Mouse (Mus musculus) activated CD4-positive, CD25-positive, alpha-beta regulatory T cell, adult 4 months (primary cell): ENCODE results near the gene Siah2. TPM values are rescaled to one million over a fixed set of nuclear protein-coding genes. Genes with fewer than 3 reads are reported as not detected.

Source experiments
- ATAC-seq: one replicate; pipeline ENCODE4 v1.8.0; 2017
- polyA plus RNA-seq, 2 experiments: library from polyadenylated mRNA; unstranded; fragments of 100-300 nt; shearing (Covaris generic); gene quantifications; one replicate each; pipeline ENCODE4 v1.2.1; 2017

Siah2 gene
- polyA plus RNA-seq, 2 experiments from 2014 or later: 0.99 to 1.6 TPM

DNA sequence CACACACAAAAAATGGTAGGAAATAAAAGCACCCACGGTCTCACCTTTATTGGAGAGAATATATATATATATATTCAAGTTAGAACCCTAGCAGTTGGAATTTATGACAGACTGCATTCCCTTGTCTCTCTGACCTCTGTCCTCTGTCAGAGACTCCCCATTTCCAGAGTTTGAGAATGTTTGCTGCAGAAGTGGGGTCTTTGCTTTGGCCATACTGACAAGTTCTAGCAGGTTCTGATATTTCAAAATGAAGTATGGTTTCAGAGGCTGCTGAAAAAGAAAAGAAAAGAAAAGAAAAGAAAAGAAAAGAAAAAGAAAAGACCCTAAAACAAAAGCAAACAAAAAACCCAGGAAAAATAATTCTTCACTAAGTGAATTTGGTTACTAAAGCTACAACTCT lies 2.8 kb upstream of the Siah2 start:
- ATAC-seq: no peak

DNA sequence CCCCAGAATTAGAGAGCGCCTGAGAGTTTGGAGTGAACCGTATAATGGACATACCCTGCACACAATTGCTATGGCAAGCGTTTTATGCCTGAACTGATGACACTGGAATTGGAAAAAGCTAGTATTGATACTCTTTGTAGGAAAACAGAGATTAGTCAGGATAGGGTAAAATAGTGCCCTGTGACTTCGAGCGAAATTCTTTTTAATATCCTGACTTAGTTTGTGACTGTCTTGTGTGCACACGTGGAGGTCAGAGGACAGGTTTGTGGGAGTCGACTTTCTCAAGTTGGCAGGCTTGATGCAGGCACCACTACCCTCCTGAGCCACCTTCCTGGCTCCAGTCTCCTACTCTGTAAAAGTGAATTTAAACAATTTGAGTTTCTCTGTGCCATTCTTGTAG lies 1.1 kb upstream of the Siah2 start:
- no peak for ATAC-seq

DNA sequence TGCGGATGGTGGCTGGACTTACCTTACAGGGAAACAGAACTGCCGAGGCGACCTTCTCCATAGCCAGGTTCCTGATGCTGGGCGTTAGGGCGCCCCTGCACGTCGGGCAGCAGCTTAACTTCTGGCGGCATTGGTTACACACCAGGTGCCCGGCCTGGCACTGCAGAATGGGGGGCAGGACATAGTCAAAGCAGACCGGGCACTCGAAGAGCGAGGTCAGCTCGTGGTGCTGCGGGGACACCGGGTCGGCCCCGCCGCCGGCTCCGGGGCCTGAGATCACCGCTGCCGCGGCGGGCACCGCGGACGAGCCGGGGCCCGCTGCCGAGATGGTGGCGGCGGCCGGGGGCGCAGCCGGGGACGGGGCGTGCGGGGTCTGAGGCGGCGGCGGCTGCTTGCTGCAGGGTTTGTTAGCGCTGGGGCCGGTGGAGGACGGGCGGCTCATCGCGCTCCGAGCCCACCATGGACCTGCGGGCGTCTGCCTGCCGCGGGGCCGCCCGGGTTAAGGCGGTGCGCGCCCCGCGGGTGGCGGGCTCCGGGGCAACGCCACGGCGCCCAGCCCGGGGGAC lies 743 bp downstream of the Siah2 start:
- peak; percentile 3 for ATAC-seq

DNA sequence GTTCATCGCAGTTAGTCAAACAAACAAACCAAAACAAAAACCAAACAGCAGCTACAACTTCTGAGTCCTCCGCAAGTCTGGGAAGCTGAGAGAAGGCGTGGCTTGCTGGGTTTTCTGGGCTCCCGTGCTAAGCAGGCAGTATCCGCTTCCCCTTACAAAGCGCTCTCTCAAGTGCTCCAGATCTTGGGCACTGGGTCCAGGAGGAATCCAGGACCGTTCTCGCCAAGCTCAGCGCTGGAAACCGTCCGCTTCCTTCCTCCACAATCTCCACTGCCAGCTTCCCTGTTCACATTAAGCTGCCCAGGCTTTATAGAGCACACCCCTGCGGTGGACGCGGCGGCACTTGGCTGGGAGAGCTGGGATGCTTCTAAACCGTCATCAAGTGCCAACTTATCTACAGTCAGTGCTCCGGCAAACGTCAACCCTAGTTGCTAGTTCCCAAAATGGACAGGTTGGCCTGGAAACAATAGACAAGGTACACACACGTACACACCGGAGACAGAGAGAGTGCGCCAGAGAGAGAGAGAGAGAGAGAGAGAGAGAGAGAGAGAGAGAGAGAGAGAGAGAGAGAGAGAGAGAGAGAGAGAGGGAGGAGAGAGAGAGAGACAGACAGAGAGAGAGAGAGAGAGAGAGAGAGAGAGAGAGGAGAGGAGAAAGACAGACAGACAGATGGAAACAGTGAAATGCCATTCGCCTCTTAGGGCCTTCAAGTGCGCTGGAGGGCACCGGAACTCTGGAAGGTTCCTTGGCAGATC lies 1.4 kb downstream of the Siah2 start:
- peak; percentile 38 for ATAC-seq

DNA sequence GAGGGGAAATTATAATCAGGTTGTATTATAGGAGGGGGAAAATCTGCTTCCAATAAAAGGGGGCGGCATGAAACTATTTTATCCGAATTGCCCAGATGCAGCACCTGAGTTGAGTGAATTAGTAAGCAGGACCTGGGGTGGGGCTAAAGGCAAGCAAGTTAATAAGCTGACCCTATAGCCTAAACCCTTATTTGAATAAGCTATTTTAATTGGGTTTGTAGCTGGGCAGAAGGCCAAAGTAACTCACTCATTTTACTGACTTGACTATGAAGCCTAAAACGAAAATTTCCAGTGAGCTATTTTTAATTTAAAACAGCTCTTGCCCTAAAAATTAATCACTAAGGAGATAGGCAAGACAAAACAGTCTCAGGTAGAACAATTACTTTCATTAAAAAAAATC lies 2.5 kb downstream of the Siah2 start:
- ATAC-seq: no peak

DNA sequence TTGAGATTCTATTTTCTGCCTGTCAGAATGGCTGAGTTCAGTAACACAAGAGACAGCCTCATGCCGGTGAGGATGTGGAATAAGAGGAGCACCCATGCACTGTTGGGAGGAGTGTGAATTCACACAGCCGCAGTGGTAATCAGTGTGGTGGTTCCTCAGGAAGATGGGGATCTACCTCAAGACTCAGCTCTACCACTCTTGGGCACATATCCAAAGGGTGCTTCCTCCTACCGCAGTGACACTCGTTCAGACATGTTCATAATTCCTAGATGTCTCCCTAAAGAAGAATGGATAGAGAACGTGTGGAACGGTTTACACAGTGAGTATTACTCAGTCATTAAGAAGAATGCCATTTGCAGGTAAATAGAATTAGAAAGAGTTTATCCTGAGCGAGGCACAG lies 3.1 kb downstream of the Siah2 start:
- no peak for ATAC-seq

DNA sequence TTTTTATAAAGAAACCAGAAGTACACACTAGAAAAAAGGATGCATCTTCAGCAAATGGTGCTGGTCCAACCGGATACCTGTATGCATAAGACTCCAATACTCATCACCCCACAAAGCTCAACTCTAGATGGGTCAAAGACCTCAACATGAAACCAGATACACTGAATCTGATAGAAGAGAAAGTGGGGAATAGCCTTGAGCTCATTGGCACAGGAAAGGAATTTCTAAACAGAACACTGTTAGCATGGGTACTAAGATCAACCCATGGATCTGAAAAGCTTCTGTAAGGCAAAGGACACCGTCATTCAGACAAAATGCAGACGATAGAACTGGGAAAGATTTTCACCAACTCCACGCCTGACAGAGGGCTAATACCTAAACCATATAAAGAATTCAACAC lies 3.6 kb downstream of the Siah2 start:
- no peak for ATAC-seq

DNA sequence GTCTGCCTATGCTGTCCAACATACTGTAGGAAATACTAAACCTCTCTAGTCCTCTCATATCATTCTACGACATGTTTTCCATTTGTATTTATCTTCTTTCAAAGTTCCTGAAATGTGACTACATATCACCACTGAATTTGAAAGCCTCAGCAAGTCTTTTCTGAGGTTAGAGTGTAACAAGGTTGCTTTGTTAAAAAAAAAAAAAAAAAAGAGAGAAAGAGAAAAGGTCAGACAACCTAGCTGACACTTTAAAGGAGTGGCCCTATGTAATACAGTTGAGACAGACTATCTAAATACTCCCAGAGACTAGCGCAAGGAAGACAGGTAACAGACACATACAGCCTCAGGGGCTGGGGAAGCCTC lies 5.3 kb downstream of the Siah2 start:
- no peak for ATAC-seq

DNA sequence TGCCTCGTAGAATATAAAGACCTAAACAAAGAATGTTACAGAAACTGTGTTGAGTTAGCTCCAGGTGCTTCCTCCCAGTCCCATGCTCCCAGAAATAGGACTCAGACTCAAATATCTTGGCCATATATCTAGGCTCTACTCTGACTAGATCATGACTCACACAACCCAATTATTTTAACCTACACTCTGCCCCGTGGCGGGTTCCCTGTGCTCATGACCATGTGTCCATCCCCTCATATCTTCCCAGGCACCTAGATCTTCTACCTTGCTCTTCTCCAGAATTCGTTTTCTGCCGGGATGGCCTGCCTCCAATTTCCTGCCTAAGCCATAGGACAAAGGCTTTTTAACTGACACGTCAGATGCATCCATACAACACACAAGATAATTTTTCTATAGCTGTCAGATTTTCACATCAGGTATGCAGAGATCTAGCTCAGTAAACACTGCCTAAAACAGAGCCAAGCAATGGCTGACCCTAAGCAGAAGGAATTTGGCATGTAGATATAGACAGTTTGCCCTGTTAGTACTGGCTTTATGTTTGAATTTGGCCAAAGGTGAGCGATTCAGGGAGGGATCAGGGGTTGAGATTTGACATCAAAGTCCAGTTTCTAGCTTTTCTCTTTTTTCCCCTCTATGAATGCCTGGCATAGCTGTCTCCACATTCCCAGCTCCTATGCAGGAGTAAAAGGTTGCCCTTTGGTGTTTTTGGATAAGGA lies 5.8 kb downstream of the Siah2 start:
- no peak for ATAC-seq

DNA sequence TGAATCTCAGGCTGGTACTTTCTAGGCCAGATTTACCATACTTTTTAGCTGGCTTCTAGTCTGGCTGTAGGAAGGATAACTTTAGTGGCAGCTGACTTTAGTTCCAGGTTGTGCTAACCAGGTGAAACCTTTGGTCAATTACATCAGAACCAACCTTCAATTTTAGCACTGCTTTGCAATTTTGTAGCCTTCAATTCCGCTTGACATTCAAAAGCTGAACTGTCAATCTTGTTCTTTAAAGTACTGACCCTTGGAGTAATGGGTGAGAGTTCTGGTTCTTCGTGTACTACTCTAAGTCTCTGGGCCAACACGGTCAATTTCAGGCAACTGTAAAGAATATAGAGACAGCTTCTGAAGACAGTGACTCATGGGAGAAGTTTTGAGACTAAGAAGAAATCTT lies 6.8 kb downstream of the Siah2 start:
- ATAC-seq: no peak

DNA sequence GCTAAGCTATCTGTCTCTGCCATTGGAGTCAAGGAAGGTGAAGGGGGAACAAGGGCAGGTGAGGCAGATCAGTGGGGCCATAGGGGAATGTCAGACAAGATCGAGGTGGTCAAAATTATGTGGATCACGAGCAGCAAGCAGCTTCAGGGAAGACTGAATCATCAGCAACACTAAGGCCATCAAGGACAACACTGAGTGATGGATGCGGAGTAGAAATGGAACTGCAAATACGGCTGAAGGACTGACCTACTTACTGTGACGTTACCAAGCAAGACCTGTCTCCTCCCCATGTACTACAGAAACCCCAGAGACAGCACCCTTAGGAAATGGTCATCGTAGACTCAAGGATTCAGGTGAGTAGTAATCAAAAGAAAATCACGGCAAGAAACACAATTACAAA lies 8.9 kb downstream of the Siah2 start:
- ATAC-seq: no peak

DNA sequence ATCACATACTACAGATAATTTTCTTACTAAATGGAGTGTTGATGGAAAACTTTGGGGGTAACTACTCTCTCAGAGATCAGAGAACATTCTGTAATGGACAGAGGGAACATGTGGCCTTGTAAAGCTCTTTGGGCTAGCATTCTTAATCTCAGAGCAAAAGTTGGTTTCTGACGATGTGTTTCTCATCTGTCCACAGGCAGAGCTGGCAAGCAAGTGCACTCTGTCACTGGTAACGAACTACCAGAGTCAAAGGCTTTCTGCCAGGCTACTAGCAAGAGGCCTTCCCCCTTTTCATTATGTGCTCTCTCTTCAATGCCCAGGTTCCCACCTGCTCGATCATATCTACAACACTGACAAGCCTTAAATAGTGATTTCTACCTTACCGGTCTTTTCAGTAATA lies 9.9 kb downstream of the Siah2 start:
- no peak for ATAC-seq

DNA sequence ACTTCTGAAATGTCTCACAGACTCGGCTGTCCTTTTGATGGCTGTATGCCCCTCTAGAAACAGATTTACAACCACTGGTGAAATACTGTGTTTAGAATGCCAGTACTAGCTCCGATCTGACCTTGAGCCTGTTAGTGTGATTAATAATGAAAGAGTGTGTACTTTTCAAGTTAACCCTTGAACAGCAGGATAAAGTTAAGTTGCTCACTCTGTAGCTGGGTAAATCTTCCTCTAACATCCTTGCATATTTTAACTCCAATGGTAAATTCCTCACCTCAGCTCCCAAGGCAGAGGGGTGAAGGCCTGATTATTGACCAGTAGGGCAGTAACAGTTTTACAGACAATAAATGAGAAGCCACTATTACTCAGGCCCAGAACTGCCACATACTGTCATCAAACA lies 10.4 kb downstream of the Siah2 start:
- no peak for ATAC-seq

DNA sequence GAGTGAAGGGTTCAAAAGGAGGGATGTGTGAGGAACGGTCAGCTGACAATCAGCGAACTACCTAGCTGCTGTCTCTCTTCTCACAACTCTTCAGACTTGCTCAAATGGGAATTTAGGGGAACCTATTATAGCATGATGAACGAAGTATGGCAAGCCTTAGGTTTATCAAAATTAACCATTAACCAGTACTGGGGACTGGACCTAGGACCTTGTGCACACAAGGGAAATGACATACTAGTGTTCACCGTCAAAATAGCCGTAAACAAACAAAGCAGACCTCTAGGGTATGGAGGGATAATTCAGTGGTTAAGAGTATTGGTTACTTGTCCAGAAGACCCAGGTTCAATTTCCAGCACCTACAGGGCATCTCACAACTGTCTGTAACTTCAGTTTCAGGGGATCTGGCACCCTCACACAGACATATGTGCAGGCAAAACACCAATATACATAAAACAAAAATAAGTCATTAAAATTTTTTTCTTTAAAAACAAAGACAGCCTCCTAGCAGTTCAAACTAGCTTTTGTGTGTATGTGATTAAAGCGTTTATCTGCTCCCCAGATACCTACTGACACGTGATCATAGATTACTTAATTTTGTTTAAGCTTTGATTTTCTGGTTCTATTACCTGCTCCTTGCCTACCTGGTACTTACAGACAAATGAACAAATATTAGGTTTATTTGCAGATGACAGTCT lies 11.1 kb downstream of the Siah2 start:
- ATAC-seq: no peak

DNA sequence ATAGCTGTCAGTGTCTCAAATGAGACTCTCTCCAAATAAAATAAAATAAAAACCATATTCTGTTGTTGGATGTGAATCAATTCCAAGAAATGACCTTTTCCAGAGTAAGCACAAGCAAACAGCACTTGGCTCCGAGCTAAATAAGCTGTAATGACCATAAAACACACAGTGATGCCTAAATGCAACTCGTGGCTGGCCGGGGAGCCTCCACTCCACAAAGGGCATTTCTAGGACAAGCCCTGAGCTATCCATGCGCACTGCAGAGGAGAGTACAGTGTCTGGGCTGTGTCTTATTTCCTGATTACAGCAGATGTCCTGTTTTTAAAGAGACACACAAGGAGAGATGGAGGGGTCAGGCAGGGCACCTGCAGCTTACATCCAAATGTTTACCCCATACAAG lies 12.2 kb downstream of the Siah2 start:
- ATAC-seq: no peak

DNA sequence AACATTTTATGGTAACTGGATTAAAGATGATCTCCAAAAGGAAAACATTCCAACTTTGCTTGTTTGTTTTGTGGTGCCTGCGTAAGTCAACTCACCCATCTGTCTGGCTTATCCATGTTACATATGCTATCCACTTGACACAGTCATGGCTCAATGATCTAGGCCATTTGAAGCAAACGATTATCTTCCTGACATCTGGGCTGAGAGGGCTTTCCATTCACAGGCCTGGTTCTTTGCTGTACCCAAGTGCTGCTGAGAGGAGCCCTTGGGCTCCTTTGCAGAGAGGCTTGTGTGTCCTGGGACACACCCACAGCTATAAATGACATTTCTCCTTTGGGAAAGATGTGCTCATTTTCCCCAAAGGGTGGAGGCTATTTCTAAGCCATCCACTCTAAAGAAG lies 13.3 kb downstream of the Siah2 start:
- ATAC-seq: no peak

DNA sequence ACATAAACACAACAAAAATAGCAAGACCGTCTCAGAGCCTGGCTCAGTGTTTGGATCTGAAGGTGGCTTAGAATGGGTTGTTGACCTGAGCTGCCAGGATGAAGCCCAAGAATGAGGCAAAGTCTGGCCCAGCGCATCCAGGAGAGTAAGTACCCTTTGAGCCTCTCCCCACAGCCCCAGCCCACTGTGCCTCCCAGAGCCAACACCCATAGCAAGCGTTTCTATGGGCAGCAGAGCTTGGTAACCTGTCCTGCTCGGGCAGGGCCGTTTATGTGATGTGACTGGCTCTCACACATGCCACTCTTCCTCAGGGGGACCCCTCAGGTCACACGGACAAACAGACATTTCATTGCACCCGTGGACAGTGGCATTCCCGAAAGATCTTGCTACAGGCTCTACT lies 13.8 kb downstream of the Siah2 start:
- no peak for ATAC-seq

DNA sequence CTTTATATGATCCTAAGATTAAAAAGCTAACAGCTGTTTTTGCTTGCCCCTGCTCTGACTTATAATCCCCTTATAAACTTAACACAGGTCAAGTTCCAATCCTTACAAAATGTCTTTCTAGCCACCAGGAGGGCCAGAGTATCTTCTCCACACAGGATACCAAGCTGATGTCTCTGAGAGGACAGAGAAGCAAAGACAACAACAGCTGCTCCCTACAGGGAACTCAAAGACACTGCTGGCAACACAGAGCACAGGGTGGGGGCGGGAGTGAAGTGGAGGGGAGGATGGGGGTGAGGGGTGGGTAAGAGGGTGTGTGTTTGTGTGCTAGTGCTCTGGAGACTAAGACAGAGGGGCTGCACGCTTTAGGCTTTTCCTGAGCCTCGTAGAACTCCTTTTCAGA lies 14.6 kb downstream of the Siah2 start:
- ATAC-seq: no peak

DNA sequence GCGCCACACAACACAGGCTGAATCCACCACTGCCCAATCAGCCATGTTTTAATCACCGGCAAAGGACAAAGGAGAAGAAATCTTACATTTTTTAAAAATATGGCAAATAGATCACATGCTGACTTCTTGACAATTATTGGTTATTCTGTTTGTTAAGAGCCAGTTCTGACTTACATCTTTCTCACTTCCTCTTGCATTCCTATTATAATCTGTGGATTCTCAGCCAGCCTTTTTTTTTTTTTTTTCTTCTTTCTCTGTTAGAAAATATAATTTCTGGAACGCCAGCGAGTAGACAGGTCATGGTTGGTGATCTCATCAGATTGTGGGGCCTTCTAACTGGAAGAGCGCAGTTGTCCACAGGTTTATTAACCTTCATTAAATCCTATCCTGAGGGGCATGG lies 18.9 kb downstream of the Siah2 start:
- ATAC-seq: no peak

DNA sequence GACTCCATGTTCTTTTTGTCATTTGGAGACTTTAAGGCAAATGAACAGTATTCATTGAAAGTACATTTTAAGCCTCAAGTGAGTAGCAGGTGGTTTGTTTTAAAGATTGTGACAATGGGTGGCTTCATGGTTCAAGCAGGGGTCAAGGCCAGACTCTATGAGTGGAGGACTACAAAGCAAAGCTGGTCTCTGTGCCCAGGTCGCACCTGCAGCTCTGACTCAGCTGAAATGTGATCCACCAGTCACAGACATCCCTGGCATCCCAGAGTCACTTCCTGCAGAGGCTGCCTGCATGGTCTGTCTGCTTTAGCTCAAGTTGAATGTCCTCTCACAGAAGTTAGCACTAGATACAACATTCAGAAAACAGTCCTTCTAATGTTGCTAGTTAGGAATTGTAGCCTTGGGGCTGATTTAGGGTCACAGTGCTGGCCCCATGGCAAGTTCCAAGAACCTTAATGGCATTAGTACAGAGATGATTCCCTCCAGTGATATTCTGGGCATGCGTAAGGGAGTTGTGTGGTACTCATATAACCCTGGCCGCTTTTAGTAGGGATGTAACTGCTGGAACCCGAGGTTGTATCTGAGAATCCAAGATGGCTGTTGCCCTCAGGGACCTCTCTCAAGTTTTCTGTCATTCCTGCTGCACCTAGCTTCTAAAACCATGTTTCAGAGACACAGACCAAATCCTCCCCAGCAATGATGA lies 19.6 kb downstream of the Siah2 start:
- no peak for ATAC-seq

DNA sequence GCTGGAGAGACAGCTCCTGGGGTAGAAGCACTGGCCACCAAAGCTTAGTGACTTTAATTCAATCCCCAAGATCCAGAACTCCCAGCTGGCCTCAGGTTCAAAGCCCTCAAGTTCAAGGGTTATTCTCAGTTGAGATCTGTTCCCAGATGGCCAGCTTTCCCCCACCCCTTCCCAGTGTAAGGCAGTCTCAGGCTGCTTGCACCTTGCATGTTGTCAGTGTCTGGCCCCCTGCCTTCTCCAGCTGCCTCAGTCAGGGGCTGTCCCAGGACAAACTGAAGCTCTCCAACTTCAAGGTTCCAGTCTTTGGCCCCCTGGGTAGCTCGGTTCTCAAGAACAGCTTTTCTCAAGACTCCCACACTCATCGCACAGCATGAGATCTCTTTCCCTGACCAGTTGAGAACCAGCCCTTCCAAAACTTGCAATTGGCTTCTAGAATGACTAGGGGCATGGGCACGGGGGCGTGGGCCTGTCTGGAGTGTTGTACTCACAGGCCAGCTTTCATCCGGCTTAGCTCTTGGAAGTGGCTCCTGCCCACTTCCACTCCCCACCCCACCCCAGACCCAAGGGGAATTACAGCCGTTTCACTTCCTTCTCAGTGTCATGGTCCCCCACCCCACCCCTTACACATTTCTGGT lies 20.5 kb downstream of the Siah2 start:
- ATAC-seq: no peak

DNA sequence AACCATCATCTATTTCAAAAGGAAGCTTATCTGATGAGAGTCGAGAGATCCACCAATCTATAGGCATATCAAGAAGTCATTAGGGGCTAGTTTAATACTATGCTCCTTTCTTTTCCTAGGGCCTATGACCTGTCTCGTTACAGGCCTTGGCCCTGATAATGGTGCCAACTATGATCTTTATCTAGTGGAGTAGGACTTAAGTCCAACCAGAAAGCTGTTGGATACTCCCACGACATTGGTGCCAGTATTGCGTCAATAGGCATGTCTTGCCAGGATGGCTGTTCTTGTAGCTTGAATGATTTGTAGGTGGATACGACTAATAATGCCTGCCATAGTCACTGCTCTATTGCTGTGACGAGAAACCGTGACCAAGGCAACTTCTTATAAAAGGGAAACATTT lies 28.2 kb downstream of the Siah2 start:
- ATAC-seq: no peak

DNA sequence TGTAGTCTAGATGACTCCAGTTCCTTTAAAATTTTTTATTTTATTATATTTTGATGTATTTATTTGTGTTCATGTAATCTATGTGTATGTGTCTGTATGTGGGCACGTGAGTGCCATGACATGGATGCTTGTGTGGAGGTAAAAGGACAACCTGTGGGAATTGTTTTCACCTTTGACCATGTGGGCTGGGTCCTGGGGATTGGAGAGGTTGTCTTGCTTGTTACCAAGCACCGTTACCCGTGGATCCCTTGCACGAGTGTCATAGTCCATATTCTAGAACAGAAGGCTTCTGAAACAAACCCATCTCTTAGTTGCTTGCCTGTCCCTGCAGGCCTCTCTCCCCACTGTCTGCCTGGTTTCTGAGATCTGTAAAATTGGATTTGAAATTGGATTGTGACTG lies 31.6 kb downstream of the Siah2 start:
- no peak for ATAC-seq
